8 mouse cellular contexts compared by ENCODE assay signal in genomic region chr7:128460131-128460864, GRCm38 (mm10). TPM values are rescaled to one million over a fixed set of nuclear protein-coding genes. Genes with fewer than 3 reads are reported as not detected.
DNase-seq lines count a peak whose midpoint lies in the region; ATAC-seq lines count a peak whose summit lies in the region.

No protein-coding gene starts in this region.

- peak; percentile 6; the same call in 1 of the 2 replicates for ATAC-seq in kidney, embryonic 16.5 days (ENCODE audit: low FRiP score, low TSS enrichment)
- no peak for ATAC-seq in liver, embryonic 13.5 days (ENCODE audit: low read depth)
- no peak for ATAC-seq in neural tube, embryonic 13.5 days (ENCODE audit: low read depth)

- peak overlapping the region; percentile 97 for H3K9ac ChIP-seq in kidney, embryonic 16.5 days (replicated peaks; ENCODE audit: low read length)
- peak overlapping the region; percentile 97 for H3K9ac ChIP-seq in liver, embryonic 13.5 days
- H3K9ac ChIP-seq in neural tube, embryonic 13.5 days, result peak overlapping the region; percentile 93

- WGBS in heart, embryonic 10.5 days, result 1% methylated on average over 34 of the region's 36 CpGs
- under 1% methylated on average over 36 of the region's 36 CpGs for WGBS in kidney, embryonic 16.5 days
- WGBS in liver, embryonic 13.5 days (ENCODE audit: insufficient replicate concordance), result under 1% methylated on average over 36 of the region's 36 CpGs
- WGBS in neural tube, embryonic 13.5 days, result under 1% methylated on average over 36 of the region's 36 CpGs

- peaks cover 21% of the 10 kb centered on the region for H3K4me1 ChIP-seq in heart, embryonic 10.5 days
- peaks cover 16% of the 10 kb centered on the region for H3K4me1 ChIP-seq in kidney, embryonic 16.5 days (ENCODE audit: insufficient read depth, low read length)
- H3K4me1 ChIP-seq in liver, embryonic 13.5 days (replicated peaks), result peaks cover 34% of the 10 kb centered on the region
- H3K4me1 ChIP-seq in neural tube, embryonic 13.5 days (replicated peaks), result peaks cover 31% of the 10 kb centered on the region

- peak overlapping the region; percentile 93 for H3K4me3 ChIP-seq in heart, embryonic 10.5 days
- peak overlapping the region; percentile 93 for H3K4me3 ChIP-seq in kidney, embryonic 16.5 days (ENCODE audit: low read length)
- H3K4me3 ChIP-seq in liver, embryonic 13.5 days (replicated peaks), result peak overlapping the region; percentile 95
- peak overlapping the region; percentile 86 for H3K4me3 ChIP-seq in neural tube, embryonic 13.5 days

- peak overlapping the region; percentile 99 for H3K27ac ChIP-seq in heart, embryonic 10.5 days
- H3K27ac ChIP-seq in kidney, embryonic 16.5 days (ENCODE audit: low read length), result peak overlapping the region; percentile 99
- peak overlapping the region; percentile 89 for H3K27ac ChIP-seq in liver, embryonic 13.5 days
- peak overlapping the region; percentile 91 for H3K27ac ChIP-seq in neural tube, embryonic 13.5 days (replicated peaks)

- no peaks in the 10 kb centered on the region for H3K36me3 ChIP-seq in heart, embryonic 10.5 days
- H3K36me3 ChIP-seq in kidney, embryonic 16.5 days (ENCODE audit: insufficient read depth, low read length), result no peaks in the 10 kb centered on the region
- H3K36me3 ChIP-seq in liver, embryonic 13.5 days, result no peaks in the 10 kb centered on the region
- H3K36me3 ChIP-seq in neural tube, embryonic 13.5 days, result no peaks in the 10 kb centered on the region

- no peaks in the 10 kb centered on the region for H3K9me3 ChIP-seq in heart, embryonic 10.5 days
- no peaks in the 10 kb centered on the region for H3K9me3 ChIP-seq in kidney, embryonic 16.5 days (ENCODE audit: low read length)
- H3K9me3 ChIP-seq in liver, embryonic 13.5 days (replicated peaks), result no peaks in the 10 kb centered on the region
- no peaks in the 10 kb centered on the region for H3K9me3 ChIP-seq in neural tube, embryonic 13.5 days

- DNase-seq in urinary bladder, adult 18-20 months (ENCODE audit: low spot score in 2 of 2), result peak; percentile 5 to 61
- no peak for DNase-seq in urinary bladder, postnatal 10 days (ENCODE audit: low spot score)
- DNase-seq in embryo, embryonic 11.5 days (ENCODE audit: low read depth, low spot score), result peak; percentile 11
- peak; percentile 86 for DNase-seq in heart, embryonic 10.5 days (ENCODE audit: low spot score)
- peak; percentile 49 for DNase-seq in liver, embryonic 13.5 days
- DNase-seq in thymus, postnatal 0 days (ENCODE audit: low spot score), result peak; percentile 48

- H3K27me3 ChIP-seq in heart, embryonic 10.5 days (ENCODE audit: insufficient read depth, poor library complexity, severe bottlenecking), result no peaks in the 10 kb centered on the region
- no peaks in the 10 kb centered on the region for H3K27me3 ChIP-seq in kidney, embryonic 16.5 days (ENCODE audit: insufficient read depth, low read length)
- no peaks in the 10 kb centered on the region for H3K27me3 ChIP-seq in liver, embryonic 13.5 days
- H3K27me3 ChIP-seq in neural tube, embryonic 13.5 days, result no peaks in the 10 kb centered on the region

- peak overlapping the region; percentile 73 for H3K4me2 ChIP-seq in kidney, embryonic 16.5 days (replicated peaks; ENCODE audit: low read depth, low read length)
- H3K4me2 ChIP-seq in liver, embryonic 13.5 days, result peak overlapping the region; percentile 87
- peak overlapping the region; percentile 90 for H3K4me2 ChIP-seq in neural tube, embryonic 13.5 days

RNA-seq across cellular contexts. Expression of gene Tial1, which starts 1.2 kb away (rescaled TPM):
- 16.3 and 19.9 TPM in 2 replicates for polyA plus RNA-seq in heart, embryonic 10.5 days (2016; fragmentation: Nextera tagmentation; extraction: Ambion mirVana)
- polyA plus RNA-seq in kidney, embryonic 16.5 days (2015; fragmentation: Nextera tagmentation; extraction: Ambion mirVana), result 22.2 and 25.6 TPM in 2 replicates
- 11.3 and 16.7 TPM in 2 replicates for polyA plus RNA-seq in liver, embryonic 13.5 days (2015; fragmentation: Nextera tagmentation; extraction: Ambion mirVana)
- 32.2 and 34.3 TPM in 2 replicates for polyA plus RNA-seq in neural tube, embryonic 13.5 days (2015; fragmentation: Nextera tagmentation; extraction: Ambion mirVana)
- polyA plus RNA-seq in thymus, postnatal 0 days (2015; fragmentation: Nextera tagmentation; extraction: Ambion mirVana), result 26.9 and 27.6 TPM in 2 replicates

RNA-seq across cellular contexts. Expression of gene Rgs10, which starts 41.7 kb away (rescaled TPM):
- 16.4 and 19.3 TPM in 2 replicates for polyA plus RNA-seq in heart, embryonic 10.5 days (2016; fragmentation: Nextera tagmentation; extraction: Ambion mirVana)
- 7.7 and 7.8 TPM in 2 replicates for polyA plus RNA-seq in kidney, embryonic 16.5 days (2015; fragmentation: Nextera tagmentation; extraction: Ambion mirVana)
- 48.5 and 54.6 TPM in 2 replicates for polyA plus RNA-seq in liver, embryonic 13.5 days (2015; fragmentation: Nextera tagmentation; extraction: Ambion mirVana)
- 48.6 and 54.8 TPM in 2 replicates for polyA plus RNA-seq in neural tube, embryonic 13.5 days (2015; fragmentation: Nextera tagmentation; extraction: Ambion mirVana)
- 243 and 265 TPM in 2 replicates for polyA plus RNA-seq in thymus, postnatal 0 days (2015; fragmentation: Nextera tagmentation; extraction: Ambion mirVana)
